Mouse (Mus musculus): ENCODE results near the gene Gm13696.
"Not testable (repeated sequence)": the region's sequence is repeated elsewhere in the genome, so short reads cannot be mapped to it uniquely, and the experiment has no call there.

Gene Gm13696

DNA sequence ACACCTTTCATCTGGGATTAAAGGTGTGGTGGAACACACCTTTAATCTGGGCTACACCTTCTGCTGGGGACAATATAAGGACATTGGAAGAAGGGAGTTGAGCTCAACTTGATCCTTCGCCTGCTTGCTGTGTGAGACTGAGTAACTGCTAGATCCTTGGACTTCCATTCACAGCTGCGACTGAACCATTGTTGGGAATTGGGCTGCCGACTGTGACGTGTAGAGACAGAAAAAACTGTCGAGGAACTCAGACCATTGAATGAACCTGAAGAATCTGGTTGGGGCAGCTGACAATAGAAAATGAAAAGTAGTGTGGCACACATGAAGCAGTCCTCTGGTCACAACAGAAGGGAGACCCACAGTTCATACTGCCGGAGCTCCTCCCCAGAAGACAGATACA, at the start of gene Gm13696:
Gene Gm13696 (plus strand): TSS at position 301 of the 400 bp plus-strand sequence.
- not testable (repeated sequence) for DNase-seq

DNA sequence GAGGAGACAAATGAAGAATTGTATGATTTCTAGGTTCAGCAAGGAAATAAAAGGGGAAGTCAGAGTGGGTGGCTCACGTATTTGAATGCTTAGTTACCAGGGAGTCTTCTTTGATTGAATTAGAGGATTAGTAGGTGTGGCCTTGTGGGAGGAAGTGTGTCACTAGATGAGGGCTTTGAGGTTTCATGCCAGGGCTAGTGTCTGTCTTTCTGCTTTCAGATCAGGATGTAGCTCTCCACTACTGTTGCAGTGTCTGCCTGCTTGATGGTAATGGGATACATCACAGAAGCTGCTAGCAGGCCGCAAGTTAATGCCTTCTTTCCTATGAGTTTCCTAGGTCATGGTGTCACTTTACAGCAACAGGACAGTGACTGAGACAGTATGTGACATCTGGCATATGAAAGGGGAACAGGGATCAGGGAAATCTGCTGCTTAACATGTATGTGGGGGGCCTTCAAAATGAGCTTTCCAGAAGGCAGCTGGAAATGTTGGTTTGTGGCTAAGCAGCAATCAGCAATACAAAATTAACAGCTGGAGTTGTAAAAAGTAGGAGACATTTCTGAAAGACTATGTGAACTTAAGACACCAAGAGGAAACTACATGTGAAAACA, 43.3 kb upstream of the Gm13696 start:
- DNase-seq, result no peak

DNA sequence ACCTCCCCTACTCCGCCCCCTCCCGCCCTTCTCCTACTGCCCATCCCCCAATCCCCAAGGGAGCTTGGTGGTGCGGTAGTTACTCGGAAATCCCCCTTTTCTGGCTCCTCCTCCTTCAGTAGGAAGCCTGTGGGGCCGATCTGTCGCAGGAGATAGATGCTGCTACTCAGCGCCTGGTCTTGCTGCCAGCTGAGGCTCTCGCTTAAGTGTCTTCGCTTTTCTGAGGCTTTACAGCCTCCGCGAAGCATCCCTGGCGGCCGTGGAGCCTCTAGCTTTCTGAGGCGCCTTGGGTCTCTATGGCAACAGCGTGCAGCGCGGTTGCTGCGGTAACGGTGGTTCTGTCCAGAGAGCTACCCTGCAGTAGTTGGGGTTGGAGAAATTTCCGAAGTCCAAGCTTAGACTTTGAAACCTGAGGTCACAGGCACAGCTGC, 32.0 kb upstream of the Gm13696 start, which contains the start of gene Zswim2:
Gene Zswim2 (minus strand): TSS at position 298 of the 431 bp plus-strand sequence.
- peak; percentile 47 to 49 for DNase-seq

DNA sequence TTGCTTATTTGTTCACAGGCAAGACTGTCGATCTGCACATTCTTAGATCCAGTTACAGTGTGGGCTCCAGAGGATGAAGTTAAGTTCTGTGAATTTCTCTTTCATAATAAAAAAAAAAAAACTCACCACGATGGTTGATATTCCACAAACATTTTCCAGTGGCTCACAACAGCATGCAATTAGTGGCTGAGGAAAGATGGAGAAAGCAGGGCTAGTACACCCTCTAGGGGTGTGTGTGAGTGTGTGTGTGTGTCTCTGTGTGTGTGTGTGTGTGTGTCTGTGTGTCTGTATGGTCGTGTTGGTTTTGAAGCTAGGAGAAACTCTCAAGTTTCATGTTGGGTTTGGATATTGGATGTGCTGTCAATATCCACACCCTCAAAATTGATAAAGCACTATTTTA, 31.5 kb upstream of the Gm13696 start:
- DNase-seq, result no peak

- DNase-seq, result no peak
These were observed 31.1 kb upstream of the Gm13696 start for GRCm38 (mm10) chr2:83941792-83942191.

DNA sequence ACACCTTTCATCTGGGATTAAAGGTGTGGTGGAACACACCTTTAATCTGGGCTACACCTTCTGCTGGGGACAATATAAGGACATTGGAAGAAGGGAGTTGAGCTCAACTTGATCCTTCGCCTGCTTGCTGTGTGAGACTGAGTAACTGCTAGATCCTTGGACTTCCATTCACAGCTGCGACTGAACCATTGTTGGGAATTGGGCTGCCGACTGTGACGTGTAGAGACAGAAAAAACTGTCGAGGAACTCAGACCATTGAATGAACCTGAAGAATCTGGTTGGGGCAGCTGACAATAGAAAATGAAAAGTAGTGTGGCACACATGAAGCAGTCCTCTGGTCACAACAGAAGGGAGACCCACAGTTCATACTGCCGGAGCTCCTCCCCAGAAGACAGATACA, 17.5 kb upstream of the Gm13696 start, which contains the start of gene Gm13698:
Gene Gm13698 (plus strand): TSS at position 301 of the 400 bp plus-strand sequence.
- DNase-seq, result not testable (repeated sequence)

- not testable (repeated sequence) for DNase-seq
These were observed 11.7 kb upstream of the Gm13696 start, which contains the start of gene Gm13693 for GRCm38 (mm10) chr2:83961203-83961602. Gm13693 (plus strand) TSS chr2:83961503.

- not testable (repeated sequence) for DNase-seq
These were observed 5.9 kb upstream of the Gm13696 start, which contains the start of gene Gm13695 for GRCm38 (mm10) chr2:83967013-83967412. Gm13695 (plus strand) TSS chr2:83967313.

DNA sequence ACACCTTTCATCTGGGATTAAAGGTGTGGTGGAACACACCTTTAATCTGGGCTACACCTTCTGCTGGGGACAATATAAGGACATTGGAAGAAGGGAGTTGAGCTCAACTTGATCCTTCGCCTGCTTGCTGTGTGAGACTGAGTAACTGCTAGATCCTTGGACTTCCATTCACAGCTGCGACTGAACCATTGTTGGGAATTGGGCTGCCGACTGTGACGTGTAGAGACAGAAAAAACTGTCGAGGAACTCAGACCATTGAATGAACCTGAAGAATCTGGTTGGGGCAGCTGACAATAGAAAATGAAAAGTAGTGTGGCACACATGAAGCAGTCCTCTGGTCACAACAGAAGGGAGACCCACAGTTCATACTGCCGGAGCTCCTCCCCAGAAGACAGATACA, 5.7 kb downstream of the Gm13696 start, which contains the start of gene Gm13694:
Gene Gm13694 (plus strand): TSS at position 301 of the 400 bp plus-strand sequence.
- DNase-seq, result not testable (repeated sequence)

DNA sequence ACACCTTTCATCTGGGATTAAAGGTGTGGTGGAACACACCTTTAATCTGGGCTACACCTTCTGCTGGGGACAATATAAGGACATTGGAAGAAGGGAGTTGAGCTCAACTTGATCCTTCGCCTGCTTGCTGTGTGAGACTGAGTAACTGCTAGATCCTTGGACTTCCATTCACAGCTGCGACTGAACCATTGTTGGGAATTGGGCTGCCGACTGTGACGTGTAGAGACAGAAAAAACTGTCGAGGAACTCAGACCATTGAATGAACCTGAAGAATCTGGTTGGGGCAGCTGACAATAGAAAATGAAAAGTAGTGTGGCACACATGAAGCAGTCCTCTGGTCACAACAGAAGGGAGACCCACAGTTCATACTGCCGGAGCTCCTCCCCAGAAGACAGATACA, 11.5 kb downstream of the Gm13696 start, which contains the start of gene Gm13697:
Gene Gm13697 (plus strand): TSS at position 301 of the 400 bp plus-strand sequence.
- not testable (repeated sequence) for DNase-seq

- DNase-seq, result not testable (repeated sequence)
These were observed 17.3 kb downstream of the Gm13696 start, which contains the start of gene Gm13691 for GRCm38 (mm10) chr2:83990253-83990652. Gm13691 (plus strand) TSS chr2:83990553.

- not testable (repeated sequence) for DNase-seq
These were observed 20.8 kb downstream of the Gm13696 start for GRCm38 (mm10) chr2:83993639-83994255.

DNA sequence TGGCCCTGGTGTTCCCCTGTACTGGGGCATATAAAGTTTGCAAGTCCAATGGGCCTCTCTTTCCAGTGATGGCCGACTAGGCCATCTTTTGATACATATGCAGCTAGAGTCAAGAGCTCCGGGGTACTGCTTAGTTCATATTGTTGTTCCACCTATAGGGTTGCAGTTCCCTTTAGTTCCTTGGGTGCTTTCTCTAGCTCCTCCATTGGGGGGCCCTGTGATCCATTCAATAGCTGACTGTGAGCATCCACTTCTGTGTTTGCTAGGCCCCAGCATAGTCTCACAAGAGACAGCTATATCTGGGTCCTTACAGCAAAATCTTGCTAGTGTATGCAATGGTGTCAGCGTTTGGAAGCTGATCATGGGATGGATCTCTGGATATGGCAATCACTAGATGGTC, 21.6 kb downstream of the Gm13696 start:
- DNase-seq, result not testable (repeated sequence)

GRCm38 (mm10) chr2:84008913-84009312, 36.0 kb downstream of the Gm13696 start:
- DNase-seq, result no peak

DNA sequence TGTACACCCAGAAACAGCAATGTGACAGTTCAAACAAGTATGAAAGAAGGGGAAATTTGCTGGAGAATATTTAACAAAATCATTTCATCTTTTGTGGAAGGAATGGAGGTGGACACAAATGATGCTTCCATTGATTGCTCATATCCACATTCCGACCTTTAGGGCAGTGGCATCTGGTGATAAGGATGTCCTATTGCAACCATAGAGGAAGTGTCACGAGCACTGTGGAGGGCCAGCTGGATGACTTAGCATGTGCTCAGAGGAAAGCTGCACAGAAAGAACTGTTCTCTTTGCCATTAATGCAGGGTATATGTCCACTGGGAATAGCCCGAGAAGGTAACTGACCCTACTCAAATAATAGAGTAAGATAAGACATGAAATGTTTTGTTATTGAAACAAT, 36.9 kb downstream of the Gm13696 start:
- no peak for DNase-seq

GRCm38 (mm10) chr2:84014572-84014971, 41.6 kb downstream of the Gm13696 start:
- DNase-seq, result no peak

DNA sequence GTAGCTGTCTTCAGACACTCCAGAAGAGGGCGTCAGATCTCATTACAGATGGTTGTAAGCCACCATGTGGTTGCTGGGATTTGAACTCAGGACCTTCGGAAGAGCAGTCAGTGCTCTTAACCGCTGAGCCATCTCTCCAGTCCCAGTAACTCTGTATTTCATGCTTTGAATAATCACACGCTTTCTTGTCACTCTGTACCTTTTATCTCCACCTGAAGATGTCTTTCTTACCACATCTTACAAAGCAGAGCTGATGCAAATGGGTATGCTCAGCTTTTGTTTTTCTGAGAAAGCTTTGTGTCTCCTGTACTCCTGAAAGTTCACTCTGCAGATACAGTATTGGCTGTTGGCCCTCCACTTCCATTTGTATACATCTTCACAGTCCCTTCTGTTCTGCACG, 43.4 kb downstream of the Gm13696 start:
- DNase-seq, result not testable (repeated sequence)

GRCm38 (mm10) chr2:84018330-84018729, 45.4 kb downstream of the Gm13696 start:
- DNase-seq, result no peak

- DNase-seq, result no peak
These were observed 46.8 kb downstream of the Gm13696 start for GRCm38 (mm10) chr2:84019519-84020305.

GRCm38 (mm10) chr2:84021930-84022329, 49.0 kb downstream of the Gm13696 start:
- DNase-seq, result no peak

GRCm38 (mm10) chr2:84022905-84023304, 50.0 kb downstream of the Gm13696 start:
- DNase-seq, result no peak

- DNase-seq, result no peak
These were observed 50.4 kb downstream of the Gm13696 start for GRCm38 (mm10) chr2:84023319-84023718.
